Mouse (Mus musculus): Measurements from ENCODE around the gene Vmn2r84.

- TF ChIP-seq POLR2A (IDR thresholded peaks at IDR 0.05; ENCODE audit: low read depth, low read length) (no peak), CTCF (IDR thresholded peaks at IDR 0.05; ENCODE audit: extremely low read depth, insufficient read depth, insufficient read length, insufficient replicate concordance) (no peak)
Measured at GRCm38 (mm10) chr10:130371644-130372043, 22.5 kb downstream of the Vmn2r84 start.
